Comparison of ENCODE assay signal across 22 mouse cellular contexts in genomic region chr17:10874208-10875187, GRCm38 (mm10). TPM values are rescaled to one million over a fixed set of nuclear protein-coding genes. Genes with fewer than 3 reads are reported as not detected.
A peak's percentile ranks its signal among the peaks of the same experiment; 100 is the strongest.
DNase-seq lines count a peak whose midpoint lies in the region; ATAC-seq and TF ChIP-seq lines count a peak whose summit lies in the region.
"Had no signal": no experiment of that assay in that cellular context is flagged by ENCODE, and none has a peak within 500 bp of the region (broad histone marks: within the 10 kb centered on the region; RNA-seq: fewer than 3 reads in every experiment).

No protein-coding gene starts in this region.

- no peaks in the 10 kb centered on the region for H3K9me3 ChIP-seq in midbrain, embryonic 11.5 days (ENCODE audit: control insufficient read depth, low read length)
- no peaks in the 10 kb centered on the region for H3K9me3 ChIP-seq in midbrain, embryonic 14.5 days (ENCODE audit: control insufficient read depth, low read length)
- no peaks in the 10 kb centered on the region for H3K9me3 ChIP-seq in liver, postnatal 0 days (ENCODE audit: low read length)
- H3K9me3 ChIP-seq in kidney, embryonic 15.5 days (replicated peaks) = no peaks in the 10 kb centered on the region
- H3K9me3 ChIP-seq: embryonic facial prominence, embryonic 13.5 days; hindbrain, embryonic 12.5 days; limb, embryonic 10.5 days; midbrain, embryonic 12.5 days; neural tube, embryonic 12.5 days had no signal

- ATAC-seq in midbrain, embryonic 11.5 days (ENCODE audit: low FRiP score) = no peak
- ATAC-seq in midbrain, embryonic 14.5 days (ENCODE audit: low FRiP score, low TSS enrichment) = no peak
- peak; percentile 60 to 69; a peak in 3 of 4 replicates for ATAC-seq in hematopoietic stem cell, adult 5-6 weeks (replicated peaks in 1 of 2; ENCODE audit: insufficient read depth in 1 of 2, low FRiP score in 2 of 2, low TSS enrichment in 1 of 2, low read depth in 1 of 2, poor library complexity in 2 of 2, severe bottlenecking in 2 of 2)
- peak; percentile 96 for ATAC-seq in liver, postnatal 0 days
- ATAC-seq in kidney, embryonic 15.5 days (replicated peaks; ENCODE audit: low FRiP score) = no peak
- ATAC-seq: inflammation-experienced regulatory T-cells, adult 6 months had no signal

- H3K4me2 ChIP-seq in midbrain, embryonic 11.5 days = no peak overlapping the region
- no peak overlapping the region for H3K4me2 ChIP-seq in midbrain, embryonic 14.5 days (ENCODE audit: low read length)
- no peak overlapping the region for H3K4me2 ChIP-seq in liver, postnatal 0 days (ENCODE audit: low read depth, low read length)
- no peak overlapping the region for H3K4me2 ChIP-seq in kidney, embryonic 15.5 days
- H3K4me2 ChIP-seq: embryonic facial prominence, embryonic 13.5 days; hindbrain, embryonic 12.5 days; midbrain, embryonic 12.5 days; neural tube, embryonic 12.5 days had no signal

- no peak for TF ChIP-seq CTCF in liver, postnatal 0 days (IDR thresholded peaks at IDR 0.05; ENCODE audit: low read depth)

- 85% methylated on average over 7 of the region's 7 CpGs for WGBS in midbrain, embryonic 11.5 days
- 90% methylated on average over 7 of the region's 7 CpGs for WGBS in midbrain, embryonic 14.5 days
- 50% methylated on average over 7 of the region's 7 CpGs for WGBS in liver, postnatal 0 days (ENCODE audit: insufficient replicate concordance)
- whole genome bisulfite sequencing in kidney, embryonic 15.5 days = 83% methylated on average over 7 of the region's 7 CpGs

- no peak overlapping the region for H3K4me3 ChIP-seq in midbrain, embryonic 11.5 days (ENCODE audit: low read depth, low read length)
- H3K4me3 ChIP-seq in midbrain, embryonic 14.5 days (replicated peaks; ENCODE audit: low read depth, low read length) = no peak overlapping the region
- H3K4me3 ChIP-seq in liver, postnatal 0 days (ENCODE audit: low read depth, low read length) = no peak overlapping the region
- no peak overlapping the region for H3K4me3 ChIP-seq in kidney, embryonic 15.5 days (replicated peaks)
- H3K4me3 ChIP-seq: embryonic facial prominence, embryonic 13.5 days; gastrocnemius, adult 2 months; heart, adult 2 months; hindbrain, embryonic 12.5 days; limb, embryonic 10.5 days; midbrain, embryonic 12.5 days; neural tube, embryonic 12.5 days had no signal

- TF ChIP-seq EP300 in liver, postnatal 0 days (IDR thresholded peaks at IDR 0.05; ENCODE audit: low read depth) = peak; percentile 63

- no peaks in the 10 kb centered on the region for H3K36me3 ChIP-seq in midbrain, embryonic 11.5 days (ENCODE audit: control insufficient read depth, insufficient read depth, low read length)
- H3K36me3 ChIP-seq in midbrain, embryonic 14.5 days (ENCODE audit: control insufficient read depth, insufficient read depth, low read length) = no peaks in the 10 kb centered on the region
- no peaks in the 10 kb centered on the region for H3K36me3 ChIP-seq in liver, postnatal 0 days (replicated peaks; ENCODE audit: insufficient read depth, low read length)
- no peaks in the 10 kb centered on the region for H3K36me3 ChIP-seq in kidney, embryonic 15.5 days
- H3K36me3 ChIP-seq: embryonic facial prominence, embryonic 13.5 days; hindbrain, embryonic 12.5 days; limb, embryonic 10.5 days; midbrain, embryonic 12.5 days; neural tube, embryonic 12.5 days had no signal

- no peaks in the 10 kb centered on the region for H3K4me1 ChIP-seq in midbrain, embryonic 11.5 days (ENCODE audit: control insufficient read depth, insufficient read depth, low read length)
- H3K4me1 ChIP-seq in midbrain, embryonic 14.5 days (ENCODE audit: control insufficient read depth, insufficient read depth, low read length) = 0 out of 2 replicates have a peak, but pooled peaks cover 5% of the 10 kb centered on the region
- no peaks in the 10 kb centered on the region for H3K4me1 ChIP-seq in liver, postnatal 0 days (ENCODE audit: insufficient read depth)
- no peaks in the 10 kb centered on the region for H3K4me1 ChIP-seq in kidney, embryonic 15.5 days
- H3K4me1 ChIP-seq: embryonic facial prominence, embryonic 13.5 days; hindbrain, embryonic 12.5 days; limb, embryonic 10.5 days; midbrain, embryonic 12.5 days; neural tube, embryonic 12.5 days had no signal

- no peak overlapping the region for H3K27ac ChIP-seq in midbrain, embryonic 11.5 days (ENCODE audit: low read depth, low read length)
- H3K27ac ChIP-seq in midbrain, embryonic 14.5 days (replicated peaks; ENCODE audit: low read depth, low read length) = no peak overlapping the region
- H3K27ac ChIP-seq in liver, postnatal 0 days (ENCODE audit: low read depth) = no peak overlapping the region; the same call in 1 of the 2 replicates
- no peak overlapping the region for H3K27ac ChIP-seq in kidney, embryonic 15.5 days
- H3K27ac ChIP-seq: embryonic facial prominence, embryonic 13.5 days; gastrocnemius, adult 2 months; heart, adult 2 months; hindbrain, embryonic 12.5 days; limb, embryonic 10.5 days; midbrain, embryonic 12.5 days; neural tube, embryonic 12.5 days had no signal

- DNase-seq in midbrain, embryonic 11.5 days (ENCODE audit: low spot score, missing footprints) = peak; percentile 0
- DNase-seq in midbrain, embryonic 14.5 days = no peak
- no peak for DNase-seq in liver, postnatal 0 days
- no peak for DNase-seq in left cerebral cortex, adult 11 months (ENCODE audit: low spot score)
- DNase-seq in right cerebral cortex, postnatal 14 days = no peak
- DNase-seq: cerebellum, adult 9-10 months; gastrocnemius, adult 2 months; heart, adult 2 months; kidney, adult 2 months; kidney, postnatal 25 days; lung, adult 2 months; right cerebral cortex, adult 18-20 months; thymus, postnatal 36 days had no signal

- no peak overlapping the region for H3K9ac ChIP-seq in midbrain, embryonic 11.5 days (ENCODE audit: low read length)
- no peak overlapping the region for H3K9ac ChIP-seq in midbrain, embryonic 14.5 days (replicated peaks; ENCODE audit: low read length)
- H3K9ac ChIP-seq in liver, postnatal 0 days (replicated peaks) = no peak overlapping the region
- no peak overlapping the region for H3K9ac ChIP-seq in kidney, embryonic 15.5 days
- H3K9ac ChIP-seq: embryonic facial prominence, embryonic 13.5 days; hindbrain, embryonic 12.5 days; midbrain, embryonic 12.5 days; neural tube, embryonic 12.5 days had no signal

- H3K27me3 ChIP-seq in midbrain, embryonic 11.5 days (ENCODE audit: control insufficient read depth, insufficient read depth, low read length) = no peaks in the 10 kb centered on the region
- H3K27me3 ChIP-seq in midbrain, embryonic 14.5 days (ENCODE audit: control insufficient read depth, insufficient read depth, low read length) = no peaks in the 10 kb centered on the region
- no peaks in the 10 kb centered on the region for H3K27me3 ChIP-seq in liver, postnatal 0 days (ENCODE audit: insufficient read depth, low read length)
- no peaks in the 10 kb centered on the region for H3K27me3 ChIP-seq in kidney, embryonic 15.5 days
- H3K27me3 ChIP-seq: CH12.LX; embryonic facial prominence, embryonic 13.5 days; hindbrain, embryonic 12.5 days; midbrain, embryonic 12.5 days; neural tube, embryonic 12.5 days had no signal

RNA-seq across cellular contexts. Expression of gene Prkn, which starts 34.3 kb away (rescaled TPM):
- polyA plus RNA-seq in midbrain, embryonic 11.5 days (2014; fragmentation: Nextera tagmentation; extraction: Ambion mirVana) = 0.82 and 0.98 TPM in 2 replicates
- 3.9 and 4.4 TPM in 2 replicates for polyA plus RNA-seq in midbrain, embryonic 14.5 days (2014; fragmentation: Nextera tagmentation; extraction: Ambion mirVana)
- total RNA-seq in hematopoietic stem cell, adult 5-6 weeks (2017) = 4.1 and 5.0 TPM in 2 replicates
- polyA plus RNA-seq in liver, postnatal 0 days (2015; fragmentation: Nextera tagmentation; extraction: Ambion mirVana) = 0.58 and 1.00 TPM in 2 replicates
- polyA plus RNA-seq in kidney, embryonic 15.5 days (2015; fragmentation: Nextera tagmentation; extraction: Ambion mirVana) = 1.5 TPM in 2 replicates

RNA-seq across cellular contexts. Expression of gene Pacrg, which starts 34.4 kb away (rescaled TPM):
- polyA plus RNA-seq in midbrain, embryonic 11.5 days (2014; fragmentation: Nextera tagmentation; extraction: Ambion mirVana) = 3.7 and 4.1 TPM in 2 replicates
- polyA plus RNA-seq in midbrain, embryonic 14.5 days (2014; fragmentation: Nextera tagmentation; extraction: Ambion mirVana) = 9.2 and 13.6 TPM in 2 replicates
- total RNA-seq in hematopoietic stem cell, adult 5-6 weeks (2017) = 0.89 TPM in 1 of 2 replicates, not detected in the other
- not detected in 2 replicates for polyA plus RNA-seq in liver, postnatal 0 days (2015; fragmentation: Nextera tagmentation; extraction: Ambion mirVana)
- polyA plus RNA-seq in kidney, embryonic 15.5 days (2015; fragmentation: Nextera tagmentation; extraction: Ambion mirVana) = 1.5 and 3.6 TPM in 2 replicates
- total RNA-seq: CH12.LX had no signal
- polyA plus RNA-seq: inflammation-experienced regulatory T-cells, adult 6 months had no signal

Comparison
In these comparisons a context has a peak if more than half of its experiments do, and no peak if none do; other contexts are left out.
1. ATAC-seq: peak in hematopoietic stem cell, adult 5-6 weeks (2 of 2) and liver, postnatal 0 days (single experiment); none in midbrain, embryonic 11.5 days (single experiment), midbrain, embryonic 14.5 days (single experiment) and kidney, embryonic 15.5 days (single experiment).